Mouse (Mus musculus) liver, adult 2 months (tissue): ENCODE measurements at regions not wholly inside any gene's neighbourhood (a gene's known extent, or its start where the extent isn't known, plus 50 kb on each side); places are given as distances from the start of the nearest gene placed in this dataset.

Experiments
- CTCF ChIP-seq: fragments of 200-500 bp; IDR thresholded peaks from 2 replicates; pipeline ENCODE4 v1.5.1; 2011; ENCODE audit warnings: low read depth, low read length, control low read depth
- POLR2A ChIP-seq: fragments of 200-500 bp; IDR thresholded peaks from 2 replicates; pipeline ENCODE4 v1.6.1; 2011; ENCODE audit warnings: low read length, control low read depth; ENCODE audit not compliant: insufficient read depth; ENCODE audit errors: extremely low read depth

DNA sequence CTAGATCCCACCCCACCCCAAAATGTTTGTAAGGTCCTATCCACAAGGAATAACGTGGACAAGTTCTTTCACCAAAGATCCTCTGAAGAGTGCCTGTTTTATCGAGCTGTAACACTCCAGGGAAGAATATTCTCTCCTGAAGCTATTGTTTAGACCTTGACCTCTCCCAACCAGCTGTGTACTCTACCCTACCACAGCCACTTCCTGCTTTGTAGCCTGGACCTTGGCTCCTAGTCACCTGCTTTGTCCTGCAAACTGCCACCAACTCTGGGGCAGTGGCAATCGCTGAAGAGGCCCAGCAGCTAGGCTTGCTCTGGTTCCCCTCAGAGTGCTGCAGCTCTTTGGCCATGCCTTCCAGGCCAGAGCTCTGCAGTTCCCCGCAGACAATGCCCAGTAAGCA is 239.1 kb downstream of the Hace1 start:
- no peak for TF ChIP-seq CTCF
- TF ChIP-seq POLR2A, result no peak
